Mouse (Mus musculus) forebrain, embryonic 15.5 days (tissue): ENCODE data around the gene Gpr12. TPM values are rescaled to one million over a fixed set of nuclear protein-coding genes. Genes with fewer than 3 reads are reported as not detected.

Experiments used
- ATAC-seq: fragments of 200-750 bp; cut with Nextera tagmentation; replicated peaks from 2 replicates; pipeline ENCODE4 v1.8.0; 2017; ENCODE audit warnings: mild to moderate bottlenecking, moderate TSS enrichment, moderate library complexity
- H3K27ac ChIP-seq: fragments of 300-500 bp; sonication (generic); replicated peaks from 2 replicates; pipeline ENCODE4 v1.5.1; 2015; ENCODE audit warnings: mild to moderate bottlenecking, inconsistent platforms
- H3K27me3 ChIP-seq: fragments of 300-500 bp; sonication (generic); 2 replicates; pipeline ENCODE4 v1.6.1; 2015; ENCODE audit warnings: inconsistent platforms
- H3K36me3 ChIP-seq: fragments of 300-500 bp; sonication (generic); 2 replicates; pipeline ENCODE4 v1.6.1; 2015; ENCODE audit warnings: mild to moderate bottlenecking, inconsistent platforms
- H3K4me1 ChIP-seq: fragments of 300-500 bp; sonication (generic); 2 replicates; pipeline ENCODE4 v1.6.1; 2015; ENCODE audit warnings: inconsistent platforms
- H3K4me2 ChIP-seq: fragments of 300-500 bp; sonication (generic); replicated peaks from 2 replicates; pipeline ENCODE4 v1.6.1; 2015; ENCODE audit warnings: mild to moderate bottlenecking, inconsistent platforms
- H3K4me3 ChIP-seq: fragments of 300-500 bp; sonication (generic); 2 replicates; pipeline ENCODE4 v1.5.1; 2015; ENCODE audit warnings: mild to moderate bottlenecking, inconsistent platforms
- H3K9ac ChIP-seq: fragments of 300-500 bp; sonication (generic); replicated peaks from 2 replicates; pipeline ENCODE4 v1.6.1; 2015; ENCODE audit warnings: mild to moderate bottlenecking, inconsistent platforms
- H3K9me3 ChIP-seq: fragments of 300-500 bp; sonication (generic); 2 replicates; pipeline ENCODE4 v1.6.1; 2016; ENCODE audit warnings: inconsistent platforms
- WGBS: fragments of 180-500 bp; shearing (Covaris S2); methylation state at CpG from one replicate; pipeline ENCODE4 v1.1.7; 2015; ENCODE audit warnings: mixed read lengths; 5-methylcytosine and 5-hydroxymethylcytosine counted together
- polyA plus RNA-seq: library from polyadenylated mRNA; unstranded; fragments of >200 nt; fragmentation: Nextera tagmentation; extraction: Ambion mirVana; gene quantifications from 2 replicates; pipeline ENCODE4 v1.2.1, GENCODE M21; 2015

Gpr12 gene
- 24.8 and 26.2 TPM in 2 replicates for polyA plus RNA-seq

DNA sequence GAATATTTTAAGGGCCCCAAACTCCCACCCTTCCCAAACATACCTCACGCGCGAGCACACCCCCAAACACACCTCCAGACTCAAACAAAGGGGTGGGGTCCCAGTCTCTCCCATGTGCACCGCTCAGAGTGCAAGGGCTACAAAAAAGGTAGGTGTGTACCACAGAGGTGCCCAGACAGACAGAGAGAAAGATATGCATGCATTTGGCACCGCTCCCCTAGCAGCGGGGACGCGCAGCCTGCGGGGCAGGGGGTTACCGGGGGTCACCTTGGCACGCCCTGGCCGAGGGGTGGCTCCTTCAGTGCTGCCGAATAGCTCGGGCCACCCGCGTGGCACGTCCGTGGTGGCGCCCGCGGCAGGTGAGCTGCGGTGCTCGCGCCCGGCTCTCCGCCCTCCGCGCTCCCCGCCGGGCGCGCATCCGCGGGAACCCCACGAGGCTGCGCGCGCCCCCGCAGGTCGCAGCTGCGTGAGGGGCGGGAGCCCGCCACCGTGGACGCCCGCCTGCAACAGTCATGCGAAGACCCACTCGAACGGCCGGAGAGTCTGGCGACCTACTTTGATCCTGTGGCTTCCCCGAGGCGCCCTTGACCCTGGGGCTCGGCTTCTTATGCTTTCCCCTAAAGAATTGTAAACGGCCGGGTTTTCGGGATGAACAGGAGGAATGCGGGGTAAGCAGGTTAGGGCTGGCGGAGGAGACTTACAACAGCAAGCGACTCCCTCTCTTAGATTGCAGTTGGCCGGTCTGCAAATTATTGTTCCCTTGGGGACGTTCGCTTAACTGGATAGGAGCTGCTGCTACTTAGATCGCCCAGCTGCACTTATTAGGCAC is at the start of gene Gpr12:
TSS of gene Gpr12 (minus strand) at position 762 of the 829 bp plus-strand sequence.
- WGBS: under 1% methylated on average over 64 of the region's 64 CpGs
- peak; percentile 81 for ATAC-seq
- H3K27ac ChIP-seq: peak within 1 kb of the TSS; percentile 16; the same call in 1 of the 2 replicates
- peaks cover 20% of the 10 kb centered on the region for H3K4me1 ChIP-seq
- peak within 1 kb of the TSS; percentile 67 for H3K9ac ChIP-seq
- peak within 1 kb of the TSS; percentile 79 for H3K4me2 ChIP-seq
- no peaks in the 10 kb centered on the region for H3K9me3 ChIP-seq
- H3K4me3 ChIP-seq: peak within 1 kb of the TSS; percentile 57
- H3K36me3 ChIP-seq: no peaks in the 10 kb centered on the region
- H3K27me3 ChIP-seq: peaks cover 22% of the 10 kb centered on the region

DNA sequence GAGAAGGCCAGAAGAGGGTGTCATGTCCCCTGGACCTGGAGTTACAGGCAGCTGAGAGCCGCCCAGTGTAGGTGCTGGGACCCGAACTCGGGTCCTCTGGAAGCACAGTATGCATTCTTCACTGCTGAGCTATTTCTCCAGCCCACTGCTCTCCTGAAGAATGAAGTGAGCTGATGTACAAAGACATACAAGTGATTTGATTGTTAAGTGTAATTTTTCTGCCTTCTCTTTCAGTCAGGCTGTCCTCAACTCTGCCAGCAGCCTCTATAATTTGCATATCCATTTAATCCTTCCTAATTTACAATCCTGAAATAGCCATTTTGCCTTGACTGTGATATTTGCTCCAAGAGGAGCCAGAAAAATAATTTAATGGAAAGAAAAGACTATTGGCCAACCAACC is 46.6 kb upstream of the Gpr12 start:
- H3K9ac ChIP-seq: no peak overlapping the region
- no peaks in the 10 kb centered on the region for H3K27me3 ChIP-seq
- no peaks in the 10 kb centered on the region for H3K36me3 ChIP-seq
- peak; percentile 38; the same call in 1 of the 2 replicates for ATAC-seq
- no peaks in the 10 kb centered on the region for H3K9me3 ChIP-seq
- no peak overlapping the region for H3K4me2 ChIP-seq
- H3K4me1 ChIP-seq: peaks cover 32% of the 10 kb centered on the region
- WGBS: 43% methylated on average over 3 of the region's 3 CpGs
- H3K27ac ChIP-seq: peak overlapping the region; percentile 76
- H3K4me3 ChIP-seq: no peak overlapping the region

DNA sequence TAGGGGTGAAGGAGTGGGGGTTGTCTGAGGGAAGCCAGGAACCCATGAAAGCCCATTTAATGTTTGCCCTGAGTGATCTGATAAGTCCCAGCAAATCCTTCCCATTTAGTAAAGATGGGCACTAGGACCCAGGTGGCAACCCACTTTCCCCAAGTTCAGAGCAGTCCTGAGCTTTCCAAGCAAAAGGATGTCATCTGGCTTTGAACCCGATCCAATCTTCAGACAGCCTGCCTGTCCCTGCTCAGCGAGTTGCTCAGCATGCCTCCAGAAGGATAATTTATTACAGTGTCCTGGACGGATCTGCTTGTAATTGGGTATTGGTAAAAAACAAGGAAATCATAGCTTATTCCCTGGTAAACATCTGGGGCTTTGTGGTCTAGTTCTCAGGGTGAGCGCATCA is 45.9 kb upstream of the Gpr12 start:
- H3K27ac ChIP-seq: peak overlapping the region; percentile 76
- peaks cover 34% of the 10 kb centered on the region for H3K4me1 ChIP-seq
- H3K9ac ChIP-seq: no peak overlapping the region
- no peak; the same call in 1 of the 2 replicates for ATAC-seq
- 30% methylated on average over 4 of the region's 4 CpGs for WGBS
- no peaks in the 10 kb centered on the region for H3K27me3 ChIP-seq
- H3K4me2 ChIP-seq: no peak overlapping the region
- H3K4me3 ChIP-seq: no peak overlapping the region
- H3K36me3 ChIP-seq: no peaks in the 10 kb centered on the region
- no peaks in the 10 kb centered on the region for H3K9me3 ChIP-seq

DNA sequence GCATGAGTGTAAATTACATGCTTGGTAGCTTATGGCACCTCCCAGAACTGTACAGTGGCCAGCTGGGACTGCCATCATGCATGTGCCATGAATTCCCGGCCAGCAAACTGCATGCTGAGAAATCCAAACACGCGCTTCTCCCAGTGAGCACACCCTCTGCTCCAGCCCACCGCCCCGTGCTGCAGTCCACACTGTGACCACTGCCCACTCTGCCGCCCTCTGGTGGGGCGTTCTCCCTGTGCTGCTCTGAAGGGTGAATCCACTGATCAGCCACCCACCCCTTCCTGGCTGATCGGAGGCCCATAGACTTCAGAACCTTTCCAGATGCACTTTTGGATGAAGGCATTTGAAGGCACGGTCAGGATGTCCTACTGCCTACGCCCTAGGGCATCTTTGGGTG is 44.6 kb upstream of the Gpr12 start:
- Histone ChIP-seq H3K27me3 (no peaks in the 10 kb centered on the region), H3K4me2 (no peak overlapping the region), H3K27ac (no peak overlapping the region), H3K4me1 (peaks cover 40% of the 10 kb centered on the region), H3K9me3 (no peaks in the 10 kb centered on the region), H3K36me3 (no peaks in the 10 kb centered on the region), H3K9ac (no peak overlapping the region), H3K4me3 (no peak overlapping the region)
- ATAC-seq: no peak
- WGBS: 76% methylated on average over 10 of the region's 10 CpGs

DNA sequence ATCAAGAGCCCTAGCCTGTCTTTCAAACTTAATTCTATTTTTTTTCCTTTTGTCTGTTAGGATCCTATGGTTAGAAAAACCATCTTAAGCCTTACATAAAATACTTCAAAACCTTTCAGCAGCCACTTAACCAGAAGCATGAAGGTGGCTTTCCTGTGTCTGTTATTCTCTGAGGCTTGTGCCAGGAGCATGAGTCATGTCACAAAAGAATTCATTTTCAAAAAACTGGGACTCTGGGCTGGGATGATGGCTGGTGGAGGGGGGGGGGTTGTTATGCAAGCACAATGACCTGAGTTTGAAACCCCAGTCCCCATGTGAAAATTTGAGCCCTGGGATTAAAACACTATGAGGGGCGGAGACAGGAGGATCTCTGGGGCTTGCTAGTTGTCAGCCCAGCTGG is 43.8 kb upstream of the Gpr12 start:
- Histone ChIP-seq H3K36me3 (no peaks in the 10 kb centered on the region), H3K4me1 (peaks cover 40% of the 10 kb centered on the region), H3K9ac (no peak overlapping the region), H3K9me3 (no peaks in the 10 kb centered on the region), H3K27me3 (no peaks in the 10 kb centered on the region), H3K27ac (0 out of 2 replicates have a peak overlapping the region, but pooled peaks have one; percentile 38), H3K4me3 (no peak overlapping the region), H3K4me2 (no peak overlapping the region)
- WGBS: 97% methylated on average over 1 of the region's 1 CpGs
- no peak for ATAC-seq

DNA sequence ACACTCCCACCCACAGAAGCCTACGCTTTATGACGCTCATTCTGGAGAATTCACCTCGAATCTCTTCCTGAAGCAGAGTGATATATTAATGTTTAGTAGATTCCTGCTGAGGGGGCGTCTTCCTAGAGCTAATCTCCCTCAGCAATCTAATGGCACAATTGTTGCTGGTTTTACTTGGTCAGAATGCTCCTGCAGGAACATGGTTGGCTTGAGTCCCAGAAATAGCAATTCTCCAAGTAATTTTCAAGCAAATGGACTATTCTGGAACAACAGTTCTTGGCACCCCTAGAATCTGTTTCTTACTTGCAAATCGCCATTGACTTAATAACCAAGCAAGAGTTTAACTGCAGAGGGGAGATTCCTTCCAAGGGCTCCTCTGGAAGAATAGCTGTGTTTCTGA is 42.9 kb upstream of the Gpr12 start:
- no peak overlapping the region for H3K9ac ChIP-seq
- H3K27me3 ChIP-seq: no peaks in the 10 kb centered on the region
- ATAC-seq: no peak
- H3K4me2 ChIP-seq: no peak overlapping the region
- no peak overlapping the region for H3K4me3 ChIP-seq
- WGBS: 35% methylated on average over 5 of the region's 5 CpGs
- peaks cover 40% of the 10 kb centered on the region for H3K4me1 ChIP-seq
- H3K27ac ChIP-seq: 0 out of 2 replicates have a peak overlapping the region, but pooled peaks have one; percentile 38
- H3K9me3 ChIP-seq: no peaks in the 10 kb centered on the region
- H3K36me3 ChIP-seq: no peaks in the 10 kb centered on the region

DNA sequence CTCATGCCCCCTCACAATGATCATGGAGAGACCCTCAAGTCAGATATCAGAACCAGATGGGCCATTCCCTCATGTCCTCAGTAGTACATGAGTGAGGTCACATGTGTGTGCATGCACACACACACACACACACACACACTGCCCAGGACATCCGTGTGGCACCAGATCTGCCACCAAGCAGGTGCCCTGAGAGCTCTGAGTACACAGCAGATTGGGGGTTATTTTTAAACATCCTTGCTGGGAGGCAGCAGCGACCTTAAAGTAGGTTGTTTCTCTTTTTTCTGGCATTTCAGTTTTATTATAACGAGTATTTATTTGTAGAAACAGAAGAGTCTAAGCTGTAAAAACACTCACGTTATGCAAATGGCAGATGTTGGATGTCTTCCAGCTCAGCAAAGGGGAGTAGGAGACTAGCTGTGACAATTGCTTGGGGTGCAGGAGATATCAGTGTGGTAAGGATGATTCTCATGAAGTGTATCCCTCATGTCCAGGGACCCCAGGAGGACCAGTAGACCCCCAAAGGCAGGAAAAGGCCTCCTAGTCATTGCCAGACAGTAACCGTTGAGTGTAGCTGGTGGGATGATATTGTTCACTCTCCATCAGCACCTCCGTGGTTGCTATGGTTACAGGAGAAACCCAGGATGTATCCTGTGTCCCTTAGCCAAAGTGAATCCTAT is 40.7 kb upstream of the Gpr12 start:
- peak overlapping the region; percentile 55 for H3K27ac ChIP-seq
- WGBS: 42% methylated on average over 6 of the region's 6 CpGs
- no peak for ATAC-seq

DNA sequence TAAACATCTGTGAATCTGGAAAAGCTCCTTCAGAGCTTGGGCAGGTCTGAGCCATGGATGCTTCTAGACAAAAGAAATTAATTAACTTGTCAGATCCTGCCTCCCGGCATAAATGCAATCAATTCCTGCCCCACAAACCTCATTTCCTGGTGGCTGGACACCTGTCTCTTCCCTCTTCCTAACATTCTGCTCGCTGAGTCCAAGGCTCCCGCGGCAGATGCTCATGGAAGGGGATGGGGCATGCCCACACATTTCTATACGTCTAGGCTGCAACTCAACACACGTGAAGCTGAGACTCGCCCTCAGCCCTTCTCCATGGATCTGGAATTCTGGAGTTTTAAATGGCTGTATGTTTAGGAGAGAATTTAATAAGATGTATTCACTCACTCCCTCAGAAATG is 26.8 kb upstream of the Gpr12 start:
- H3K9me3 ChIP-seq: no peaks in the 10 kb centered on the region
- no peak overlapping the region for H3K4me2 ChIP-seq
- H3K27me3 ChIP-seq: no peaks in the 10 kb centered on the region
- 0 out of 2 replicates have a peak, but pooled peaks cover 3% of the 10 kb centered on the region for H3K4me1 ChIP-seq
- no peak overlapping the region for H3K27ac ChIP-seq
- no peak overlapping the region for H3K9ac ChIP-seq
- no peak for ATAC-seq
- 49% methylated on average over 7 of the region's 7 CpGs for WGBS
- H3K4me3 ChIP-seq: no peak overlapping the region
- H3K36me3 ChIP-seq: no peaks in the 10 kb centered on the region

More for the DNA sequence above, 40.7 kb upstream of the Gpr12 start:
- Histone ChIP-seq H3K9ac (no peak overlapping the region), H3K36me3 (no peaks in the 10 kb centered on the region), H3K9me3 (no peaks in the 10 kb centered on the region), H3K4me3 (no peak overlapping the region), H3K27me3 (no peaks in the 10 kb centered on the region), H3K4me2 (no peak overlapping the region), H3K4me1 (peaks cover 29% of the 10 kb centered on the region)

DNA sequence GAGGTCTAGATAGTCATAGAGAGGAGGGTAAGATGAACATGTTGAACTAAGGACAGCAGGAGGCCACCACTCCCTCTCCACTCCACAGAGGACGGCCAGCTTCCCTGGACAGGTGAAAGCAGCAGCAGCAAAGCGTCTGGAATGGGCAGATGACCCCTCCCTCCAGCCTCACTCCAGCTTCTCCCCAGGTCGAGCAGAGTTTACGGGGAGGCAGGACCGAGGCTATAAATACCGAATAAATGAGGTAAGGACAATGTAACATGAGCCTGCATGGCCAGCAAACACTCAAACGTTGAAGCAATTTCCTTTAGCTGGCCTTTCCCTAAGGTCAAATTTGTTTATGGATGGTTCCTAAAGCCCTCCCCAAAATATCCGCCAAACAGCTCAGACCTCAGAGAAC is 26.0 kb upstream of the Gpr12 start:
- Histone ChIP-seq H3K9me3 (no peaks in the 10 kb centered on the region), H3K4me3 (no peak overlapping the region), H3K27me3 (no peaks in the 10 kb centered on the region), H3K36me3 (no peaks in the 10 kb centered on the region), H3K4me1 (0 out of 2 replicates have a peak, but pooled peaks cover 3% of the 10 kb centered on the region), H3K27ac (no peak overlapping the region), H3K9ac (no peak overlapping the region), H3K4me2 (no peak overlapping the region)
- WGBS: 55% methylated on average over 8 of the region's 8 CpGs
- no peak for ATAC-seq

DNA sequence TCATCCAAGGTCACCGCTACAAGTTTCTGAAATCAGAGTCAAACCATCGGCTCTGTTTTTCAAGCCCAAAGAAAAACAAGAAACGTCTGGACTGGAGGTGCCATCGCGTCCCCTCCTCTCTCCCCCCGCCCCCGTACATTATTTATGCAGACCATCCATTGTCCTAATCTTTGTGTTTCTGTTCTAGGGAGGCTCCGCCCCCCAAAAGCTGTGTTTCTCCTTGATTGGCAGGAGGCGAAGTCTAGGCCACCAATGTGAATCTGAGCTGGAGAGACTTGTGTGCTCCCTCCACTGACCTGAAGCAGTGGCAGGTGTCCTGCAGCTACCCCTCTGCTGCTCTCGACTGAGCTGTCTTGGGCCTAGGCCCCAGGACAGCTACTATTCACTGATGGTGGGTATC is 24.6 kb upstream of the Gpr12 start:
- no peaks in the 10 kb centered on the region for H3K36me3 ChIP-seq
- 57% methylated on average over 10 of the region's 10 CpGs for WGBS

DNA sequence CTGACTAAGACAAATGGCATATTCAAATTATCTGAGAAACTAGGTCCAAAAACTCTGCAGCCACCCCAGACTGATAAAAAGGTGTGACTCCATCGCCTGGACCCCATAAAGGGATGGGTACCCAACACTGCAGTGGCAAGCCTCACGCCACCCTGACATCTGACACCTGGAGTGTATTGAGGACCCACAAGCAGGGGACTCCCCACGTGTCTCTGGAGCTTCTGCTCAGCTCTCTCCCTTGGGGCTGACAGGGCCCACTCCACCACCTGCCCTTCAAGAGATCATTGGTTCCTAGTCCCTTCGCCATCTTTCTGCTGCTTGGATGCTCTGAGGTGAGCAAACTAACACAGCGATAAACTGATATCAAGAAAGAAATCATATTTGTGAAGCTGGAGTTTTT is 22.8 kb upstream of the Gpr12 start:
- no peaks in the 10 kb centered on the region for H3K9me3 ChIP-seq
- 80% methylated on average over 5 of the region's 5 CpGs for WGBS
- H3K4me2 ChIP-seq: no peak overlapping the region
- H3K27me3 ChIP-seq: no peaks in the 10 kb centered on the region
- no peaks in the 10 kb centered on the region for H3K36me3 ChIP-seq
- H3K4me3 ChIP-seq: no peak overlapping the region
- ATAC-seq: no peak
- no peak overlapping the region for H3K9ac ChIP-seq
- H3K4me1 ChIP-seq: 0 out of 2 replicates have a peak, but pooled peaks cover 3% of the 10 kb centered on the region
- H3K27ac ChIP-seq: no peak overlapping the region

More for the DNA sequence above, 24.6 kb upstream of the Gpr12 start:
- no peaks in the 10 kb centered on the region for H3K9me3 ChIP-seq
- H3K4me1 ChIP-seq: 0 out of 2 replicates have a peak, but pooled peaks cover 3% of the 10 kb centered on the region
- no peak overlapping the region for H3K4me2 ChIP-seq
- H3K4me3 ChIP-seq: no peak overlapping the region
- H3K27ac ChIP-seq: no peak overlapping the region
- no peaks in the 10 kb centered on the region for H3K27me3 ChIP-seq
- no peak overlapping the region for H3K9ac ChIP-seq
- no peak for ATAC-seq

DNA sequence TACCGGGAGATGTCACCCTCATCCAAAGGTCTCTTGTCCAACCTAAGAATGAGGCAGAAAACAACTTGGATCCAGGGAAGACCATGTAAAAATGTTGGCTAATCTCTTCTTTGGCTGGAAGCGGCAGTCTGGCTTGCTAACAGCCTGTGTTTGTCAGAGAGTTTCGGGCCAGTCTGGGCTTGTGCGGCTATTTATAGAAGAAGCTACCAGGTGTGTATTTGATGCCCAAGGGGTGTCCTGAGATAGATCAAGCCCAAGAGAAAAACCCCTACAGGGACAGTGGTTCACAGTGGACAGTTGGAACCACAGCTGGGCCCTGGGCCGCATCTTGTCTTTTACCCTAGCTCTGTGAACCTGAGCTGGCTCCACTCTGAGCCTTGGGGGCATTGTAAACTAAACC is 21.9 kb upstream of the Gpr12 start:
- Histone ChIP-seq H3K4me3 (no peak overlapping the region), H3K36me3 (no peaks in the 10 kb centered on the region), H3K4me2 (no peak overlapping the region), H3K27ac (no peak overlapping the region), H3K27me3 (no peaks in the 10 kb centered on the region), H3K9ac (no peak overlapping the region), H3K9me3 (no peaks in the 10 kb centered on the region), H3K4me1 (0 out of 2 replicates have a peak, but pooled peaks cover 3% of the 10 kb centered on the region)
- ATAC-seq: no peak
- WGBS: 92% methylated on average over 5 of the region's 5 CpGs
